Mouse (Mus musculus) heart, embryonic 16.5 days (tissue): Measurements from ENCODE around the gene Cfap97d2. TPM values are rescaled to one million over a fixed set of nuclear protein-coding genes. Genes with fewer than 3 reads are reported as not detected.

Experiments used
- ATAC-seq: fragments of 200-750 bp; cut with Nextera tagmentation; replicated peaks from 2 replicates; pipeline ENCODE4 v1.8.0; 2017; ENCODE audit warnings: moderate number of reproducible peaks; ENCODE audit not compliant: insufficient read depth, low FRiP score; ENCODE audit errors: extremely low read depth
- H3K27ac ChIP-seq: fragments of 300-500 bp; sonication (generic); 2 replicates; pipeline ENCODE4 v1.5.1; 2014; ENCODE audit warnings: mild to moderate bottlenecking, low read length, control low read depth, moderate library complexity
- H3K27me3 ChIP-seq: fragments of 300-500 bp; sonication (generic); 2 replicates; pipeline ENCODE4 v1.6.1; 2014; ENCODE audit warnings: low read length, mixed read lengths; ENCODE audit not compliant: control insufficient read depth, insufficient read depth
- H3K36me3 ChIP-seq: fragments of 300-500 bp; sonication (generic); 2 replicates; pipeline ENCODE4 v1.6.1; 2014; ENCODE audit not compliant: control insufficient read depth, insufficient read depth
- H3K4me1 ChIP-seq: fragments of 300-500 bp; sonication (generic); 2 replicates; pipeline ENCODE4 v1.6.1; 2014; ENCODE audit warnings: low read length, mixed read lengths; ENCODE audit not compliant: control insufficient read depth, insufficient read depth
- H3K4me2 ChIP-seq: fragments of 300-500 bp; sonication (generic); 2 replicates; pipeline ENCODE4 v1.6.1; 2014; ENCODE audit warnings: low read depth, mild to moderate bottlenecking, control low read depth, low read length
- H3K4me3 ChIP-seq: fragments of 300-500 bp; sonication (generic); 2 replicates; pipeline ENCODE4 v1.5.1; 2014; ENCODE audit warnings: mild to moderate bottlenecking, control low read depth, low read length
- H3K9ac ChIP-seq: fragments of 300-500 bp; sonication (generic); 2 replicates; pipeline ENCODE4 v1.6.1; 2014; ENCODE audit warnings: low read length, control low read depth
- H3K9me3 ChIP-seq: fragments of 300-500 bp; sonication (generic); replicated peaks from 2 replicates; pipeline ENCODE4 v1.6.1; 2016; ENCODE audit warnings: low read length; ENCODE audit not compliant: control insufficient read depth
- WGBS: fragments of 180-500 bp; shearing (Covaris S2); extraction: QIAGEN DNeasy Blood & Tissue Kit; methylation state at CpG from one replicate; pipeline ENCODE4 v1.1.7; 2014; 5-methylcytosine and 5-hydroxymethylcytosine counted together
- polyA plus RNA-seq: library from polyadenylated mRNA; unstranded; fragments of >200 nt; fragmentation: Nextera tagmentation; extraction: Ambion mirVana; gene quantifications from 2 replicates; pipeline ENCODE4 v1.2.1, GENCODE M21; 2015

Cfap97d2 gene
- polyA plus RNA-seq, 1 experiment from 2014 or later = not detected

DNA sequence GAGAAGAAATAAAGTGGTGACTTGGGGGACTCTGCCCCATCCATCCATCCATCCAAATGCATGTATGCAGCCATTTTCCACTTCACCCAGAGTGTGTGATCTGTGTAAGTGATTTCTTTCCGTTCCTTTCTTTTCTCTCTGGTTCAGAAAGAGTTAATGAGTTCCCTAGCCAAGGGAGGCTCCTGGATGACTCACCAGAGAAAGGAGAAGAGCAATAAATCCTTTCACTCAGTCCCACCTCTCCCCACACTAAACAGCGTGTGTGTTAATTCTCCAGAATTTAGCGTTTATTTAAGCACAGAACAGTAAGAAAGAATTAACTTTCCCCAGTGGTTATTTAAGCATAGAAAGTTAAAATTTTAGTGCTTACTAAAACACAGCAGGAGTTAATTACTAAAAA is 41.9 kb downstream of the Cfap97d2 start:
- Histone ChIP-seq H3K4me3 (no peak overlapping the region), H3K27ac (no peak overlapping the region), H3K36me3 (no peaks in the 10 kb centered on the region), H3K27me3 (no peaks in the 10 kb centered on the region), H3K9ac (no peak overlapping the region), H3K4me1 (no peaks in the 10 kb centered on the region), H3K9me3 (peaks cover 3% of the 10 kb centered on the region; the same call in 1 of the 2 replicates), H3K4me2 (no peak overlapping the region)
- ATAC-seq = no peak
- 24% methylated on average over 3 of the region's 3 CpGs for WGBS

DNA sequence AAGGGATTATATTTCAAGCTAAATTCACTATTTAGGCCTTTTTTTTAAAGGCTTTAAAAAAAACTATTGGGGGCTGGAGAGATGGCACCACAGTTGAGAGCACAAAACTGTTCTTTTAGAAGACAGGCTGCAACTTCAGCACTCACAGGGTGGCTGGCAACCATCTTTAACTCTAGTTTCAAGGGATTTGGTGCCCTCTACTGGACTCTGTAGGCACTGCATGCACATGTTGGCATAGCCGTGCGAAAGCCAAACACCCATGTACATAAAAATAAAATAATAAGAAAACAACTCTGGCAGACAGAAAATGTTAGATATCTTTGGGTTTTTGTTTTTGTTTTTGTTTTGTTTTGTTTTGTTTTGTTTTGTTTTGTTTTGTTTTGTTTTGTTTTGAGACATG is 48.0 kb downstream of the Cfap97d2 start:
- Histone ChIP-seq H3K4me2 (no peak overlapping the region), H3K27ac (no peak overlapping the region), H3K4me3 (no peak overlapping the region), H3K9ac (no peak overlapping the region), H3K27me3 (no peaks in the 10 kb centered on the region), H3K9me3 (peaks cover 3% of the 10 kb centered on the region; the same call in 1 of the 2 replicates), H3K36me3 (no peaks in the 10 kb centered on the region), H3K4me1 (peaks cover 12% of the 10 kb centered on the region)
- 26% methylated on average over 2 of the region's 2 CpGs for WGBS
- ATAC-seq = no peak

DNA sequence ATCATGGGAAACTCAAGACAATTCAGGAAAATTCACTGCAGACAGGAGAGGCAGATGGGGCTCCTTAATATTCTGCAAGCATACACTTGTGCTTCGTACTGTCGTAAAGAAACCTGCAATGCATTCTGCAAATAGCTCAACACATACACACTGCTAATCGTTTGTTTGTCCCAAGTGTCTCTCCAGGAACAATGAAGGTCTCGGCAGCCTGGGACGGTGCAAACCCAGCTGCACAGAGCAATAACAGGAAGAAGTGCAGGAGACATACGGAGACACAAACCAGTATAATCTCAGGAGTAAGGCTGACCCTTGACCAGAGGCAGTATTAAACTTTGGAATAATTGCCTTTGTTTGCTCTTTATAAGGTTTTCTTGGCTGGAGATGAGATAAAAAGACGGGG is 50.8 kb downstream of the Cfap97d2 start:
- Histone ChIP-seq H3K9ac (no peak overlapping the region; the same call in 1 of the 2 replicates), H3K4me2 (peak overlapping the region; percentile 12; the same call in 1 of the 2 replicates), H3K36me3 (peaks cover 5% of the 10 kb centered on the region), H3K4me3 (no peak overlapping the region), H3K27ac (no peak overlapping the region), H3K4me1 (peaks cover 16% of the 10 kb centered on the region), H3K9me3 (no peaks in the 10 kb centered on the region), H3K27me3 (no peaks in the 10 kb centered on the region)
- ATAC-seq = no peak
- 50% methylated on average over 7 of the region's 7 CpGs for WGBS

DNA sequence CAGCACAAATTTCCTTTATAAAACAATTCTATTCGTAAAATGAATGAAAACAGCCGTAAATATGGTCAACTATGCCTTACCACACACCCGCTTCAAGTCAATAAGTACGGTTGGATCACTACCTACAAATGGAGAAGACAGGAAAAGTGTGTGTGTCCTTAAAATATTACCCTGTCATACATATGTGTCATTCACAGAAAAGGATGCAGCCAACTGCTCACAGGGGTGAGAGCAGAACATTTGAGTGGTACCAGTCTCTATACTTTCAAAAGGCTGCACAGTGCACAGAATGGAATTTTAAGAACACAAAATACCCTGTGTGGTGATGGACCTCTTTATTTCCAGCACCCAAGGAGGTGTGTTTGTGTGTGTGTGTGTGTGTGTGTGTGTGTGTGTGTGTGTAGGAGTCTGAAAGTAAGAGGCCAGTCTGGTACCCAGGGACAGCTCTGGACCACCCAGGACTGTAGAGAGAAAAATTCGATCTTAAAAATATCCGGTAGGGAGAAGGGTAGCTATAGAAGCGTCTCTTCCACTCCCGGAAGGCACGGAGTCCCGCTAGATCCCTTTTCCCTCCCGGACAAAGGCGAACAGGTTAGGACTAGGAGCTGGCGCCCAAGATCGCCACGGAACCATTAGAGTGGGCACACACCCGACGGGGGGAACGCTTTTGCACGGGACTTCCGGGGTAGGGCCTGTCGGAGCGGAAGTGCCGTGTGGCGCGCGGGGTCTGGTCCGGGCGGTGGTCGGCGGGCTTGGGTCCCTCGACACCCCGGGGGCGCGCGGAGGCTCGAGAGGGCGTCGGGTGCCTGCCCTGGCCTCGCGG is 51.5 kb downstream of the Cfap97d2 start, which contains the start of gene Cdc16:
TSS of gene Cdc16 (plus strand) at position 695 of the 823 bp plus-strand sequence.
- Histone ChIP-seq H3K9ac (peak within 1 kb of the TSS; percentile 99), H3K4me1 (peaks cover 16% of the 10 kb centered on the region), H3K4me3 (peak within 1 kb of the TSS; percentile 99), H3K4me2 (peak within 1 kb of the TSS; percentile 93), H3K36me3 (peaks cover 7% of the 10 kb centered on the region), H3K9me3 (no peaks in the 10 kb centered on the region), H3K27ac (peak within 1 kb of the TSS; percentile 91), H3K27me3 (no peaks in the 10 kb centered on the region)
- 7% methylated on average over 40 of the region's 40 CpGs for WGBS
- peak; percentile 92 for ATAC-seq

DNA sequence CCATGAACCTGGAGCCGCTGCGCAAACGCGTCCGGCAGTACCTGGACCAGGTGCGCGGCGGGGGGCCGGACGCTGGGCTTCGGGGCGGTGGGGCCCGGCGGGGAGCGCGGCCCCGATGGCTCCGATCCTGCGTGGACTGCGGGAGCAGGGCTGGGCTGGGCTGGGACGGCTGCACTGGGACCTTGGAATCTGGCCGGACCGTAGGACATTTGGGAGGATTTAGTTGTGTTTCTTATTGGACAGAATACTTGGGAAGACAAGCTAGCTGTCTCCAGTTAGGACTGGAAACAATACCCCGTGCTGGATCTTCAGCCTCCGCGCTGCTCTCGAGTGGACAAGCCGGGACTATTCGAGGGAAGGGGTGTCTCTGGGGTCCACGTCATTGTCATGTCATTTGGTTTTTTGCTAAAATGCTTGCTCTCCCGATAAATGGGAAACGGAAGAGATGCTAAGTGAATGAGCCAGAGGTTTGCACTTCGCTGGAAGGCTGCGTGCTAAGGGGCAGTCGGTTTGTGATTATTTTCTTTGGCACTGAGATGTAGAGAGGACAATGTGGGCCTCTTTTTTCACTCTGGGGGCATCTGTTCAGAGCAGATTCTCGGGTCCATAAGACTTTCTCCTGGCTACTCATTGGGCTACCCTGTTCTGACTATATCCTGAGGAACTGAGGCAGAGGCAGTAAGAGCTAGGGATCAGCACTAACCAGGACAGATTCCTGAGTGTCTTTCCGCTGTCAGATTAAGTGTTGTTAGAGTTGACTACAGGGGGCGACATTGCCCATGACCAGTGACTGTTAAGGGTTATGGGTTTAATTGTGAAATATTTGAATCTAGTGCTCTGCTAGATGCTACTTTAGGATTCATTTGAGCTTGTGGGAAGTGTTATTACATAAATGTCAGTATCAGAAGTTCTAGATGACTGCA is 52.4 kb downstream of the Cfap97d2 start:
- WGBS = under 1% methylated on average over 38 of the region's 38 CpGs

DNA sequence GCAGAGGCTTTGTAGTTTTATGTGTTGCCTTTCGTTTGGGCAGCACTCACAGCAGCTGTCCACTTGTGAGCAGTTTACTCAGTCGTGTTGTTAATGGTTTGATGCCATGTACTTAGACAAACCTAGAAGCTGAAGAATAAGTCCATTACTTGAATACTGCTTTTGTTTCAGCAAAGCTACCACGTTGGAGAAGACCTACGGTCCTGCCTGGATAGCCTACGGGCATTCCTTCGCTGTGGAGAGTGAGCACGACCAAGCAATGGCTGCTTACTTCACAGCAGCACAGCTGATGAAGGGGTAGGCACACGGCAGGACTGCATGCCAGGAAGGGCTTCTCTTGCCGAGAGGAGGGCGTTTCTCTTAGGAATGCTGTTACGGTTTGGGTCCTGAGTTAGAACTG is 63.5 kb downstream of the Cfap97d2 start:
- Histone ChIP-seq H3K4me1 (no peaks in the 10 kb centered on the region), H3K9me3 (no peaks in the 10 kb centered on the region), H3K27me3 (no peaks in the 10 kb centered on the region), H3K9ac (no peak overlapping the region), H3K4me2 (no peak overlapping the region), H3K36me3 (peaks cover 75% of the 10 kb centered on the region), H3K4me3 (no peak overlapping the region), H3K27ac (no peak overlapping the region)
- WGBS = 85% methylated on average over 11 of the region's 11 CpGs
- ATAC-seq = no peak

More for the DNA sequence above, 52.4 kb downstream of the Cfap97d2 start:
- Histone ChIP-seq H3K27ac (peak overlapping the region; percentile 91), H3K9ac (peak overlapping the region; percentile 99), H3K4me2 (peak overlapping the region; percentile 93), H3K4me3 (peak overlapping the region; percentile 99), H3K36me3 (peaks cover 14% of the 10 kb centered on the region), H3K4me1 (peaks cover 16% of the 10 kb centered on the region), H3K9me3 (no peaks in the 10 kb centered on the region), H3K27me3 (no peaks in the 10 kb centered on the region)
- peak; percentile 59 for ATAC-seq

DNA sequence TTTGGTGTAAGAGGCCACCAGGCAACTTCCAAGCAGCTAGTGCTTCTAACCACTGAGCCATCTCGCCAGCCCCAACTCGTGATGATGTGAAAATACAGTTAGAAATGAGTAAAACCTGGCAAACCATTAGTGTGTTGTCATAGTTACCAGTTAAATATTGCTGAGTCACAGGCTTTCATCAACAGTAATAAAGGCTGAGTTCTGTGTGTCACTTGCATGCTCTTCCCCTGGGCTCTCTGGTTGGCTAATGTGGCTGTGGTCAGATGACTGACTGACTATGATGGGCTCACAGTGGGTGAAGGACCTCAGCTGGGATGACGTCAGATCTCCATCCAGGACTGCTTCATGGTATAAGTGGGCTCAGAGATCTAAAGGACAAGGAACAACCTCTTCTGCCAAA is 74.8 kb downstream of the Cfap97d2 start:
- Histone ChIP-seq H3K4me2 (no peak overlapping the region), H3K9ac (no peak overlapping the region), H3K36me3 (peaks cover 41% of the 10 kb centered on the region), H3K4me1 (peaks cover 7% of the 10 kb centered on the region), H3K27me3 (no peaks in the 10 kb centered on the region), H3K27ac (no peak overlapping the region), H3K9me3 (no peaks in the 10 kb centered on the region), H3K4me3 (no peak overlapping the region)
- WGBS = 79% methylated on average over 3 of the region's 3 CpGs
- no peak for ATAC-seq

DNA sequence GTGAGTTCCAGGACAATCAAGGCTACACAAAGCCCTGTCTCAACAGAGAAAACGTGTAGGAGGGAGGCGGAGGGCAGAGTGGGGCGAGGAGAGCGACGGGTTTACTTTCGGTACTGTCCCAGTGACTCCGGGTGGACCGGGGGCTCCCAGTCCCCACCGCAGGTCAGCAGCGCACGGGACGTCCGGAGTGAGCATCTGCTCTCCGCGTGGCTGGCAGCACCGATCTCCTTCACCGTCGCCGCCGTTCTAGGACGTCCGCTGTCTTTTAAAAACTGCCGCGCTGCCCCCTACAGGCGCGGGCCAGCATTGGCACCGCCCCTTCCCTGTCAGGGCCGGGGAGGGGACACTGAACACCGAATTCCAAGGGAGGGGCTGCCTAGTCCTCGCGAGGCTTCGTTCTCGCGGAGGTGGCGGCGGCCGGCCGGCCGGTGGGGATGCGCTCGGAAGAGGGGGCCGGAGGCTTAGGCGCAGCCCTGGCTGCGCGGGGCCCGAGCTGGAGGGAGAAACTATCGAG is 79.6 kb downstream of the Cfap97d2 start, which contains the start of gene Upf3a:
TSS of gene Upf3a (plus strand) at position 366 of the 514 bp plus-strand sequence.
- Histone ChIP-seq H3K27ac (peak within 1 kb of the TSS; percentile 97), H3K9ac (peak within 1 kb of the TSS; percentile 97), H3K4me1 (peaks cover 11% of the 10 kb centered on the region), H3K9me3 (no peaks in the 10 kb centered on the region), H3K36me3 (peaks cover 21% of the 10 kb centered on the region), H3K27me3 (no peaks in the 10 kb centered on the region), H3K4me2 (peak within 1 kb of the TSS; percentile 71), H3K4me3 (peak within 1 kb of the TSS; percentile 75)
- ATAC-seq = peak; percentile 94
- WGBS = under 1% methylated on average over 47 of the region's 47 CpGs
